Mouse (Mus musculus) stomach, postnatal 0 days (tissue): Measurements from ENCODE around the gene Cd36. TPM values are rescaled to one million over a fixed set of nuclear protein-coding genes. Genes with fewer than 3 reads are reported as not detected.

Experiments
- ATAC-seq: fragments of 200-750 bp; cut with Nextera tagmentation; 2 replicates; pipeline ENCODE4 v1.8.0; 2017; ENCODE audit not compliant: low FRiP score, low TSS enrichment
- DNase-seq: peaks from one replicate; pipeline ENCODE4 v3.0.0-alpha.2; 2016; ENCODE audit warnings: low spot score
- H3K27ac ChIP-seq: fragments of 300-500 bp; sonication (generic); replicated peaks from 2 replicates; pipeline ENCODE4 v1.5.1; 2014; ENCODE audit warnings: mild to moderate bottlenecking, control low read depth
- H3K27me3 ChIP-seq: fragments of 300-500 bp; sonication (generic); 2 replicates; pipeline ENCODE4 v1.6.1; 2014; ENCODE audit warnings: low read length; ENCODE audit not compliant: control insufficient read depth, insufficient read depth
- H3K36me3 ChIP-seq: fragments of 300-500 bp; sonication (generic); 2 replicates; pipeline ENCODE4 v1.6.1; 2014; ENCODE audit warnings: low read length, mixed read lengths; ENCODE audit not compliant: control insufficient read depth, insufficient read depth
- H3K4me1 ChIP-seq: fragments of 300-500 bp; sonication (generic); replicated peaks from 2 replicates; pipeline ENCODE4 v1.6.1; 2014; ENCODE audit warnings: antibody characterized with exemption; ENCODE audit not compliant: control insufficient read depth, insufficient read depth
- H3K4me2 ChIP-seq: fragments of 300-500 bp; sonication (generic); replicated peaks from 2 replicates; pipeline ENCODE4 v1.6.1; 2014; ENCODE audit warnings: low read depth, mild to moderate bottlenecking, control low read depth, moderate library complexity
- H3K4me3 ChIP-seq: fragments of 300-500 bp; sonication (generic); 2 replicates; pipeline ENCODE4 v1.5.1; 2014; ENCODE audit warnings: low read depth, low read length, control low read depth
- H3K9ac ChIP-seq: fragments of 300-500 bp; sonication (generic); 2 replicates; pipeline ENCODE4 v1.6.1; 2014; ENCODE audit warnings: mild to moderate bottlenecking, low read length, control low read depth, mixed read lengths
- H3K9me3 ChIP-seq: fragments of 300-500 bp; sonication (generic); 2 replicates; pipeline ENCODE4 v1.6.1; 2016; ENCODE audit warnings: low read length; ENCODE audit not compliant: control insufficient read depth
- CTCF ChIP-seq: IDR thresholded peaks from 2 replicates; pipeline ENCODE4 v1.5.1; 2016; ENCODE audit warnings: antibody characterized with exemption, low read depth, mild to moderate bottlenecking, moderate library complexity
- EP300 ChIP-seq: optimal IDR thresholded peaks from 2 replicates; pipeline ENCODE3; 2016; ENCODE audit warnings: antibody characterized with exemption
- WGBS: fragments of 180-500 bp; shearing (Covaris S2); extraction: QIAGEN DNeasy Blood & Tissue Kit; methylation state at CpG from one replicate; pipeline ENCODE4 v1.1.7; 2014; 5-methylcytosine and 5-hydroxymethylcytosine counted together
- polyA plus RNA-seq: library from polyadenylated mRNA; unstranded; fragments of >200 nt; fragmentation: Nextera tagmentation; extraction: Ambion mirVana; gene quantifications from 2 replicates; pipeline ENCODE4 v1.2.1, GENCODE M21; 2015

Gene Cd36
- polyA plus RNA-seq, 1 experiment from 2014 or later, result 35.9 TPM

GRCm38 (mm10) chr5:17889291-17889690, 690 bp upstream of the Cd36 start:
- H3K9ac ChIP-seq, result no peak overlapping the region
- no peaks in the 10 kb centered on the region for H3K9me3 ChIP-seq
- no peak overlapping the region for H3K4me2 ChIP-seq
- no peak for TF ChIP-seq EP300
- TF ChIP-seq CTCF, result no peak
- ATAC-seq (no peak), DNase-seq (no peak)
- H3K27ac ChIP-seq, result no peak overlapping the region
- H3K27me3 ChIP-seq, result no peaks in the 10 kb centered on the region
- H3K4me3 ChIP-seq, result no peak overlapping the region
- no peaks in the 10 kb centered on the region for H3K4me1 ChIP-seq
- no peaks in the 10 kb centered on the region for H3K36me3 ChIP-seq
- WGBS, result 78% methylated on average over 1 of the region's 1 CpGs

GRCm38 (mm10) chr5:17886377-17886776, 2.2 kb downstream of the Cd36 start:
- ATAC-seq (no peak), DNase-seq (no peak)
- H3K27me3 ChIP-seq, result no peaks in the 10 kb centered on the region

GRCm38 (mm10) chr5:17883357-17883875, 5.2 kb downstream of the Cd36 start:
- Histone ChIP-seq H3K9me3 (no peaks in the 10 kb centered on the region), H3K9ac (no peak overlapping the region), H3K4me2 (no peak overlapping the region), H3K27ac (no peak overlapping the region), H3K4me3 (no peak overlapping the region), H3K36me3 (no peaks in the 10 kb centered on the region), H3K4me1 (no peaks in the 10 kb centered on the region), H3K27me3 (no peaks in the 10 kb centered on the region)
- no peak for DNase-seq
- no peak for ATAC-seq
- WGBS, result 71% methylated on average over 3 of the region's 3 CpGs
- TF ChIP-seq CTCF (no peak), EP300 (no peak)

More at GRCm38 (mm10) chr5:17886377-17886776, 2.2 kb downstream of the Cd36 start:
- no peak for TF ChIP-seq CTCF
- no peak for TF ChIP-seq EP300
- Histone ChIP-seq H3K4me2 (no peak overlapping the region), H3K27ac (no peak overlapping the region), H3K36me3 (no peaks in the 10 kb centered on the region), H3K9me3 (no peaks in the 10 kb centered on the region), H3K9ac (no peak overlapping the region), H3K4me3 (no peak overlapping the region), H3K4me1 (no peaks in the 10 kb centered on the region)
- 55% methylated on average over 3 of the region's 3 CpGs for whole genome bisulfite sequencing

GRCm38 (mm10) chr5:17881542-17881896, 7.1 kb downstream of the Cd36 start:
- ATAC-seq, result 0 out of 2 replicates have a peak, but pooled peaks have one; percentile 42
- Histone ChIP-seq H3K27me3 (no peaks in the 10 kb centered on the region), H3K9me3 (no peaks in the 10 kb centered on the region), H3K27ac (peak overlapping the region; percentile 25; the same call in 1 of the 2 replicates), H3K4me1 (no peaks in the 10 kb centered on the region), H3K4me2 (no peak overlapping the region), H3K9ac (no peak overlapping the region), H3K36me3 (no peaks in the 10 kb centered on the region), H3K4me3 (no peak overlapping the region)
- TF ChIP-seq CTCF (peak; percentile 22; the same call in 1 of the 2 replicates), EP300 (no peak)
- WGBS, result 75% methylated on average over 2 of the region's 2 CpGs
- DNase-seq, result no peak

- Histone ChIP-seq H3K9ac (no peak overlapping the region), H3K4me2 (no peak overlapping the region), H3K4me1 (no peaks in the 10 kb centered on the region), H3K4me3 (no peak overlapping the region), H3K9me3 (no peaks in the 10 kb centered on the region), H3K27ac (peak overlapping the region; percentile 25; the same call in 1 of the 2 replicates), H3K27me3 (no peaks in the 10 kb centered on the region), H3K36me3 (no peaks in the 10 kb centered on the region)
- WGBS, result 48% methylated on average over 4 of the region's 4 CpGs
- peak; percentile 29 for TF ChIP-seq EP300
- TF ChIP-seq CTCF, result peak; percentile 27; the same call in 1 of the 2 replicates
- DNase-seq (peak; percentile 54), ATAC-seq (peak; percentile 98)
Observed at GRCm38 (mm10) chr5:17880799-17881541, 7.6 kb downstream of the Cd36 start.

GRCm38 (mm10) chr5:17879924-17880323, 8.7 kb downstream of the Cd36 start:
- TF ChIP-seq CTCF, result no peak
- no peak for TF ChIP-seq EP300
- no peak overlapping the region for H3K4me2 ChIP-seq
- 88% methylated on average over 1 of the region's 1 CpGs for WGBS
- no peaks in the 10 kb centered on the region for H3K9me3 ChIP-seq
- DNase-seq, result no peak
- peak; percentile 15; the same call in 1 of the 2 replicates for ATAC-seq
- no peak overlapping the region for H3K27ac ChIP-seq
- no peak overlapping the region for H3K4me3 ChIP-seq
- no peaks in the 10 kb centered on the region for H3K27me3 ChIP-seq
- H3K4me1 ChIP-seq, result no peaks in the 10 kb centered on the region
- no peaks in the 10 kb centered on the region for H3K36me3 ChIP-seq
- H3K9ac ChIP-seq, result no peak overlapping the region
